Mouse (Mus musculus) lung, postnatal 0 days (tissue): ENCODE data around the gene Get4.

Experiments used
- CTCF ChIP-seq: IDR thresholded peaks from 2 replicates; pipeline ENCODE4 v1.5.1; 2016; ENCODE audit warnings: antibody characterized with exemption, mild to moderate bottlenecking
- EP300 ChIP-seq: IDR thresholded peaks from 2 replicates; pipeline ENCODE4 v1.6.1; 2016; ENCODE audit warnings: antibody characterized with exemption, mild to moderate bottlenecking, control low read depth

DNA sequence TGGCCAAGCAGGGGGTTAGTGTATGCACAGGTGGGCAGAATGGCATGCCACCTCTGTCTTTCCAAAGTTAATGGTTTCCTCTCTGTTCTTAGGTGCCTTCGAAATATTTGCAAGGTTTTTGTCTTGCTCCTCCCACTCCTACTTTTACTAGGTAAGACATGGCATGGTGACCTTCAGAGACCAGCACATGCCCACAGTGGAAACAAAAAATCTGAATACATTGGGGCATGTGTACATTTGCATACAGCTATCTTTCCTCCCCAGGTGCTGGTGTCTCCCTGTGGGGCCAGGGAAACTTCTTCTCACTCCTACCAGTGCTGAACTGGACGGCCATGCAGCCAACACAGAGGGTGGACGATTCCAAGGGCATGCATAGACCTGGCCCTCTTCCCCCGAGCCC is 17.7 kb upstream of the Get4 start:
- no peak for TF ChIP-seq CTCF
- no peak for TF ChIP-seq EP300
